In genomic region chr14:55078366-55078989, GRCm38 (mm10) we compare ENCODE assay signal across 9 mouse cellular contexts. TPM values are rescaled to one million over a fixed set of nuclear protein-coding genes. Genes with fewer than 3 reads are reported as not detected.
DNase-seq lines count a peak whose midpoint lies in the region; ATAC-seq and TF ChIP-seq lines count a peak whose summit lies in the region.
"Had no signal": no experiment of that assay in that cellular context is flagged by ENCODE, and none has a peak within 500 bp of the region (broad histone marks: within the 10 kb centered on the region; RNA-seq: fewer than 3 reads in every experiment).

No protein-coding gene starts in this region.

- no peaks in the 10 kb centered on the region for H3K27me3 ChIP-seq in kidney, postnatal 0 days (ENCODE audit: insufficient read depth, low read length)
- H3K27me3 ChIP-seq in forebrain, embryonic 10.5 days (ENCODE audit: poor library complexity, severe bottlenecking): peaks cover 45% of the 10 kb centered on the region
- H3K27me3 ChIP-seq in limb, embryonic 14.5 days (ENCODE audit: control insufficient read depth, insufficient read depth, low read length): no peaks in the 10 kb centered on the region

- 0 out of 2 replicates have a peak overlapping the region, but pooled peaks have one; percentile 10 for H3K27ac ChIP-seq in kidney, postnatal 0 days
- H3K27ac ChIP-seq in forebrain, embryonic 10.5 days: peak overlapping the region; percentile 62; the same call in 1 of the 2 replicates
- no peak overlapping the region for H3K27ac ChIP-seq in limb, embryonic 14.5 days (replicated peaks; ENCODE audit: low read depth, low read length)
- H3K27ac ChIP-seq in olfactory bulb, adult 2 months (ENCODE audit: insufficient read depth, low read depth, low read length): peak overlapping the region; percentile 73
- H3K27ac ChIP-seq: macrophage had no signal

- TF ChIP-seq POLR2A in limb, embryonic 14.5 days (IDR thresholded peaks at IDR 0.05; ENCODE audit: borderline replicate concordance, extremely low read depth, insufficient read depth, insufficient read length): no peak
- no peak for TF ChIP-seq POLR2A in olfactory bulb, adult 2 months (IDR thresholded peaks at IDR 0.05; ENCODE audit: insufficient read depth, low read depth, low read length)

- H3K9ac ChIP-seq in kidney, postnatal 0 days (ENCODE audit: low read depth, low read length): peak overlapping the region; percentile 50; the same call in 1 of the 2 replicates
- H3K9ac ChIP-seq in limb, embryonic 14.5 days (ENCODE audit: low read depth, low read length, severe bottlenecking): peak overlapping the region; percentile 44

- peak overlapping the region; percentile 12; the same call in 1 of the 2 replicates for H3K4me3 ChIP-seq in kidney, postnatal 0 days (replicated peaks; ENCODE audit: low read depth, low read length)
- peak overlapping the region; percentile 32 for H3K4me3 ChIP-seq in forebrain, embryonic 10.5 days
- peak overlapping the region; percentile 11; the same call in 1 of the 2 replicates for H3K4me3 ChIP-seq in limb, embryonic 14.5 days (replicated peaks; ENCODE audit: low read length)
- no peak overlapping the region for H3K4me3 ChIP-seq in olfactory bulb, adult 2 months (ENCODE audit: insufficient read depth, low read depth, low read length)

- peaks cover 11% of the 10 kb centered on the region for H3K4me1 ChIP-seq in kidney, postnatal 0 days (replicated peaks; ENCODE audit: insufficient read depth, low read length)
- peaks cover 29% of the 10 kb centered on the region for H3K4me1 ChIP-seq in forebrain, embryonic 10.5 days
- peaks cover 13% of the 10 kb centered on the region for H3K4me1 ChIP-seq in limb, embryonic 14.5 days (ENCODE audit: control insufficient read depth, insufficient read depth, low read length)
- peaks cover 50% of the 10 kb centered on the region for H3K4me1 ChIP-seq in olfactory bulb, adult 2 months (ENCODE audit: control insufficient read depth, insufficient read depth, low read length)

- H3K9me3 ChIP-seq in kidney, postnatal 0 days (replicated peaks; ENCODE audit: low read length): no peaks in the 10 kb centered on the region
- H3K9me3 ChIP-seq in forebrain, embryonic 10.5 days: no peaks in the 10 kb centered on the region
- H3K9me3 ChIP-seq in limb, embryonic 14.5 days (ENCODE audit: control insufficient read depth, low read length): no peaks in the 10 kb centered on the region

- no peak for TF ChIP-seq CTCF in kidney, postnatal 0 days (IDR thresholded peaks at IDR 0.05; ENCODE audit: low read depth)
- TF ChIP-seq CTCF in olfactory bulb, adult 2 months (IDR thresholded peaks at IDR 0.05; ENCODE audit: insufficient read depth, low read depth, low read length): no peak

- peak; percentile 75 for DNase-seq in kidney, postnatal 0 days (ENCODE audit: low spot score)
- no peak for DNase-seq in kidney, adult 9 months
- DNase-seq in forebrain, embryonic 10.5 days (ENCODE audit: extremely low spot score, low spot score): no peak
- no peak for DNase-seq in limb, embryonic 14.5 days (ENCODE audit: low spot score)
- DNase-seq in testis, postnatal 10 days (ENCODE audit: low spot score): no peak
- DNase-seq in thymus, postnatal 10 days (ENCODE audit: low spot score in 2 of 2): no peak
- DNase-seq in heart, adult 18-20 months: no peak

- ATAC-seq in kidney, postnatal 0 days (replicated peaks; ENCODE audit: low FRiP score, low read depth): no peak; the same call in 1 of the 2 replicates
- ATAC-seq in limb, embryonic 14.5 days (ENCODE audit: low FRiP score, low read depth): no peak

- WGBS in kidney, postnatal 0 days: 8% methylated on average over 23 of the region's 23 CpGs
- 2% methylated on average over 23 of the region's 23 CpGs for WGBS in forebrain, embryonic 10.5 days
- 5% methylated on average over 23 of the region's 23 CpGs for WGBS in limb, embryonic 14.5 days
- 25% methylated on average over 23 of the region's 23 CpGs for WGBS in olfactory bulb, adult 2 months

- no peaks in the 10 kb centered on the region for H3K36me3 ChIP-seq in kidney, postnatal 0 days (ENCODE audit: insufficient read depth, low read length)
- peaks cover 17% of the 10 kb centered on the region for H3K36me3 ChIP-seq in forebrain, embryonic 10.5 days (replicated peaks)
- H3K36me3 ChIP-seq in limb, embryonic 14.5 days (ENCODE audit: control insufficient read depth, insufficient read depth, low read length): peaks cover 4% of the 10 kb centered on the region

- H3K4me2 ChIP-seq in kidney, postnatal 0 days (ENCODE audit: low read length): peak overlapping the region; percentile 53
- H3K4me2 ChIP-seq in limb, embryonic 14.5 days (replicated peaks; ENCODE audit: low read depth, low read length, severe bottlenecking): peak overlapping the region; percentile 41

RNA-seq across cellular contexts. Expression of gene Zfhx2, which starts 13.6 kb away (rescaled TPM):
- polyA plus RNA-seq in kidney, postnatal 0 days (2015; fragmentation: Nextera tagmentation; extraction: Ambion mirVana): 2.0 and 2.4 TPM in 2 replicates
- 8.1 and 9.2 TPM in 2 replicates for polyA plus RNA-seq in forebrain, embryonic 10.5 days (2016; fragmentation: Nextera tagmentation; extraction: Ambion mirVana)
- 5.3 and 6.1 TPM in 2 replicates for polyA plus RNA-seq in limb, embryonic 14.5 days (2012; rRNA removed)
- 3.7 and 4.7 TPM in 2 replicates for polyA plus RNA-seq in limb, embryonic 14.5 days (2014; fragmentation: Nextera tagmentation; extraction: Ambion mirVana)
- not detected in 2 replicates for polyA plus RNA-seq in olfactory bulb, adult 2 months (2012; ENCODE audit: insufficient read depth, insufficient read length, low replicate concordance, missing spikeins)
- 1 to 10 TPM; 4.5 to 5.0 TPM for total RNA-seq in heart, adult 18-20 months (2021)

RNA-seq across cellular contexts. Expression of gene Thtpa, which starts 16.1 kb away (rescaled TPM):
- polyA plus RNA-seq in kidney, postnatal 0 days (2015; fragmentation: Nextera tagmentation; extraction: Ambion mirVana): 20.8 and 21.6 TPM in 2 replicates
- 30.5 and 31.4 TPM in 2 replicates for polyA plus RNA-seq in forebrain, embryonic 10.5 days (2016; fragmentation: Nextera tagmentation; extraction: Ambion mirVana)
- 11.9 and 12.4 TPM in 2 replicates for polyA plus RNA-seq in limb, embryonic 14.5 days (2012; rRNA removed)
- polyA plus RNA-seq in limb, embryonic 14.5 days (2014; fragmentation: Nextera tagmentation; extraction: Ambion mirVana): 19.9 and 20.3 TPM in 2 replicates
- not detected in 2 replicates for polyA plus RNA-seq in olfactory bulb, adult 2 months (2012; ENCODE audit: insufficient read depth, insufficient read length, low replicate concordance, missing spikeins)
- total RNA-seq in heart, adult 18-20 months (2021): 10 to 100 TPM; 11.3 to 12.9 TPM

RNA-seq across cellular contexts. Expression of gene Ap1g2, which starts 27.9 kb away (rescaled TPM):
- polyA plus RNA-seq in kidney, postnatal 0 days (2015; fragmentation: Nextera tagmentation; extraction: Ambion mirVana): 15.8 and 16.8 TPM in 2 replicates
- polyA plus RNA-seq in forebrain, embryonic 10.5 days (2016; fragmentation: Nextera tagmentation; extraction: Ambion mirVana): 16.4 and 18.5 TPM in 2 replicates
- 22.9 and 31.4 TPM in 2 replicates for polyA plus RNA-seq in limb, embryonic 14.5 days (2012; rRNA removed)
- polyA plus RNA-seq in limb, embryonic 14.5 days (2014; fragmentation: Nextera tagmentation; extraction: Ambion mirVana): 19.5 and 20.4 TPM in 2 replicates
- not detected in 2 replicates for polyA plus RNA-seq in olfactory bulb, adult 2 months (2012; ENCODE audit: insufficient read depth, insufficient read length, low replicate concordance, missing spikeins)
- total RNA-seq in heart, adult 18-20 months (2021): 1 to 10 TPM; 3.3 to 8.3 TPM

RNA-seq across cellular contexts. Expression of gene Jph4, which starts 38.3 kb away (rescaled TPM):
- polyA plus RNA-seq in kidney, postnatal 0 days (2015; fragmentation: Nextera tagmentation; extraction: Ambion mirVana): 0.30 and 0.34 TPM in 2 replicates
- 0.31 and 0.56 TPM in 2 replicates for polyA plus RNA-seq in forebrain, embryonic 10.5 days (2016; fragmentation: Nextera tagmentation; extraction: Ambion mirVana)
- 10.4 and 11.2 TPM in 2 replicates for polyA plus RNA-seq in limb, embryonic 14.5 days (2012; rRNA removed)
- 2.5 and 3.0 TPM in 2 replicates for polyA plus RNA-seq in limb, embryonic 14.5 days (2014; fragmentation: Nextera tagmentation; extraction: Ambion mirVana)
- polyA plus RNA-seq in olfactory bulb, adult 2 months (2012; ENCODE audit: insufficient read depth, insufficient read length, low replicate concordance, missing spikeins): not detected in 2 replicates
- total RNA-seq in heart, adult 18-20 months (2021): under 1 TPM in 1 of 2 experiments, not detected in 1; 0.08 TPM
- polyA plus RNA-seq: macrophage had no signal

Comparison
In these comparisons a context has a peak if more than half of its experiments do, and no peak if none do; other contexts are left out.
1. RNA of gene Thtpa, which starts 16.1 kb away (polyA plus RNA-seq): 30.5 to 31.4 TPM in forebrain, embryonic 10.5 days, 20.8 to 21.6 TPM in kidney, postnatal 0 days and 11.9 to 20.3 TPM in limb, embryonic 14.5 days; not detected in olfactory bulb, adult 2 months; every median in the first group is over 10 times any median in the second.
2. RNA of gene Ap1g2, which starts 27.9 kb away (polyA plus RNA-seq): 19.5 to 31.4 TPM in limb, embryonic 14.5 days, 16.4 to 18.5 TPM in forebrain, embryonic 10.5 days and 15.8 to 16.8 TPM in kidney, postnatal 0 days; not detected in olfactory bulb, adult 2 months; every median in the first group is over 10 times any median in the second.